Mouse (Mus musculus): ENCODE measurements around the gene Pcdh19. TPM values are rescaled to one million over a fixed set of nuclear protein-coding genes. Genes with fewer than 3 reads are reported as not detected.
A peak's percentile ranks its signal among the peaks of the same experiment; 100 is the strongest.

Gene Pcdh19
- total RNA-seq, 1 experiment from 2014 or later = 0.05 TPM

- no peak for ATAC-seq (replicated peaks; ENCODE audit: low read depth, poor library complexity, severe bottlenecking)
These were observed 28.7 kb downstream of the Pcdh19 start for GRCm38 (mm10) chrX:133660111-133660510.

DNA sequence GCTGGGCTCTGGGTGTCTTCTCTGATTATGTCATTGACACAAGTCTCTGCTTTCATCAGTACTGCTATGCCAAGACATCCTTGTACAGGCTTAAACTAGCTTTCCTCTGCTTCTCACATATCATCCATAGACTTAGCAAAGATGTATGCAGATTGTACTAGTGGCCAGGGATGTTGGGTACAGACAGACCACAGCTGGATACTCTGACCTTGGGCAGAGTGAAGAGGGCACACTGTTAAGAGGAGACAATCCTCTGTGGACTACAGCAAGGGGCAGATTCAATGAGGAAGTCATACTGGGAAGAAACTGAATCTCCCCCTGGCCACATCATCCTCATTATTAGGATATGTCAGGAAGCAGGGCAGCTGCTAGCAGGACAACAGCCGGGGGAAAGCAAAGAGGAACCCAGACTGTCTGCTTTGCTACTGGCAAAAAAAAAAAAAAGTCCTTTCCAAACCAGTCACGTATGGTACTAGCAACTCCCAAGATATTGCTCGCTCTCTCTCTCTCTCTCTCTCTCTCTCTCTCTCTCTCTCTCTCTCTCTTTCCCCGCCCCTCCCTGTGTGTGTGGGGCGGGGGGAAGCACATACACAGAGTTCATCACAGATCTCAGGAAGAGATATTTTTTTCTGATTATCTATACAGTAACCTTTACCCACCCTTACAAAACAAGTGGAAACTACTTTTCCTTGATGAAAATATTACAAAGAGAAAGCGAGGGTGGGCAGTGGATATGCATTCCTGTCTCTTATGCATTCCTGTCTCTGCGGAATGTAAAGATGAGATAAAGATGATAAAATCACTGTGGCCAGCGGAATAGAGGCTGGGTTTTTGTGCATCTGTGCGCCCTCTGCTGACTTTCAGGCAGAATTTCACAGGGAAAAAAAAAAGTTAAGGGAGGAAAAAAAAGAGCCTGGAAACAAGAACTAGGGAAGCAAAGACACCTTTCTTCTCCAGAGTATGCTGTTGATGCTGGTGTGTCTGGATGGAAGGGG is 31.2 kb downstream of the Pcdh19 start:
- 0 out of 2 replicates have a peak, but pooled peaks have one; percentile 25 for ATAC-seq (replicated peaks; ENCODE audit: low read depth, poor library complexity, severe bottlenecking)

DNA sequence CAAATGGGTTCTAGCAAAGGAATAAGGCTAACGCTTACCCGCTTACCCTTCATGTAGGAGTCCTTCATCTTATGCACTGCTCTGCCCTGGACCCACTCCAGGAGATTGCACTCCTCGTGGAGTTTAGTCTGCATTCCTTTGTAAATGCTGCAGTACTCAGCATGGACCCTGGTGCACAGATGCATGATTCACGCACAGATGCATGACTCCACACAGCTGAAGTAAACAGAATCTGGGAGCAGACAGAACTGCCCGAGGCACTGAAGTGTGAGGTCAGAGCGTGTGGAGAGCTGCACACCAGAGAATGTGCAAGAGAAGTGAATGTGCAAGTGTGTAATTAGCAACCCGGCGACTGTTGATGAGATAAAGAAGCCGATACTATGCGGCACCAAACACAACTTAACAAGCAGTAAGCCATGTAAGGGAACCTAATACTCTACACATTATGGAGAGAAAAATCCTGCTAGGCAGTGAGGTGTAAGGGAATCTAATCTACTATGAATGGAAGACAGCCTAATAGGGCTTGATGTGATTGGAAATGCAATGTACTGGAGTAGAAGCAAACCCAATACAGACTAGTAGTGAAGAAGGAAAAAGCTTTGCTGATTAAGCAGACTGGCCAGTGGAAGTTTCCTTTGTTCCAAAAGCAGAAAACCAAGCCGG is 32.8 kb downstream of the Pcdh19 start:
- ATAC-seq (replicated peaks; ENCODE audit: low read depth, poor library complexity, severe bottlenecking) = no peak

- no peak for ATAC-seq (replicated peaks; ENCODE audit: low read depth, poor library complexity, severe bottlenecking)
These were observed 33.6 kb downstream of the Pcdh19 start for GRCm38 (mm10) chrX:133655196-133655595.

DNA sequence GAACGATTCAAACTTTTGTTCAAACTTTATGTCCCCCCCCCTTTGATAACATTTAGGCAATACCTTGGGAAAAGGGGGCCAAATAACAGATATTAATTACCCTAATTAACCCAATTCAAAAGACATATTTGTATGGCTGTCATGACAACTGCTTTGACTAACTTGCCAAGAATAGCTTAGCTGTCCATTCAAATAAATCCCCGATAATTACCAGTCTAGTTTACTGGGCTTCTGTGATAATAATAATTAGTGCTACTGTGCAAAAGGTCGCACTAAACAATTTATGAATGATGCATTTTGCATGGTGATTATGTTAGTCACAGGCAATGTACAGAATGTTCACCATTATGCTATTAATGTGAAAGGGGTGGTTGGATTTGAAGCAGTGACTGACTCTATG is 35.7 kb downstream of the Pcdh19 start:
- ATAC-seq (replicated peaks; ENCODE audit: low read depth, poor library complexity, severe bottlenecking) = no peak

DNA sequence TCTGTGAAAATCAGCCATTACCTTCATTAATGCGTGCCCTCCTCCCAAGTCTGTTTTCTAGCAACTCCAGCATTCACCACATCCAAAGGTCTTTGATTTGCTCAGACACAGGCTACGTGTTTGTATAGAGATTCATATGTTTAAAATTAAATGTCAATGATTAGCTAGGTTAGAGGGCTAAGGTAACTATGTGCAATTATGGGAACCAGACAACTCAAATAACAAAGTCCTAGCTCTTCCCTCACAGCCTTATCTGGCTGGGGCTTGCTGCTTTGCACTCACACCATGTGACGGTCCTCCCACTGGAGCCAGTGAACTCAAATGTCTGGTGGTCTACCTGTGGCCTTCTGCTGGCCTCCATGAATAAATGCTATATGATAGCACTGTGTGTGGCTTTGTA is 38.4 kb downstream of the Pcdh19 start:
- no peak for ATAC-seq (replicated peaks; ENCODE audit: low read depth, poor library complexity, severe bottlenecking)

- ATAC-seq (replicated peaks; ENCODE audit: low read depth, poor library complexity, severe bottlenecking) = no peak
These were observed 41.0 kb downstream of the Pcdh19 start for GRCm38 (mm10) chrX:133647809-133648208.

GRCm38 (mm10) chrX:133639445-133639844 is 49.3 kb downstream of the Pcdh19 start:
- ATAC-seq (replicated peaks; ENCODE audit: low read depth, poor library complexity, severe bottlenecking) = no peak

GRCm38 (mm10) chrX:133629538-133629937 is 59.2 kb downstream of the Pcdh19 start:
- no peak for ATAC-seq (replicated peaks; ENCODE audit: low read depth, poor library complexity, severe bottlenecking)

DNA sequence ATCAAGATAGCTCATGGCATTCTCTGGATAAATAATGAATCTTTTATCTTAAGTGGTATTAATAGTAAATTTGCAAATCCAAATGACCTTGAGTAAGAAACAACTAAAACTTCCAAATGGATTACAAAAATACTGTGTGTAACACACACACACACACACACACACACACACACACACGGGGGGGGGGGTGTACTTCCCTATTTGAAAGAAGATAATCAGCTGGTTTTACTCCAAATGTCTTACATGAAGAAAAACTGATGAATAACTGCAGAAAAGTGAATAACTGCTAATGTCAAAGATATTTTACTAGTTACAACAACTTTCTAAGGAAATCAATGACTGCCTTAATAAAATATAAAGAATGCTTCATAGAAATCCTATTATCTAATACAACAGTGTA is 70.6 kb downstream of the Pcdh19 start:
- ATAC-seq (replicated peaks; ENCODE audit: low read depth, poor library complexity, severe bottlenecking) = no peak

DNA sequence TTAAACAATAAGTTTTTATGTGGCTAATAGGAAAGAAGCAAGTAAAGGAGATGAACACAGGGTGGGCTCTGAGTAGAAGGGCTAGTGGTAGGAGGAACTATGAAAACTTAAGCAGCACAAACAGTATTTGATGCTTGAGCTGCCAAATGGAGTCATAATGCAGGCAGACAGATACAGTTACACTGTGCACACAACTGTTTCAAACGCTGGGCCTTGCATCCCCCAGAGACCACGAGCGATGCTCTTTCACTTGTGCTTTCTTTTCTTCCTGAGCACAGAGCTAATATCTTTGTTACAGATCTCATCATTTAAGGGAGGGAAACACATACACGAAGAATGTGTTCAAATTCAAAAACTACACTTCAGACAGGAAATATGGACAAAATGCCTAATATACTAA is 83.0 kb downstream of the Pcdh19 start:
- no peak for ATAC-seq (replicated peaks; ENCODE audit: low read depth, poor library complexity, severe bottlenecking)

- ATAC-seq (replicated peaks; ENCODE audit: low read depth, poor library complexity, severe bottlenecking) = no peak
These were observed 84.5 kb downstream of the Pcdh19 start for GRCm38 (mm10) chrX:133604272-133604671.

GRCm38 (mm10) chrX:133602068-133602467 is 86.7 kb downstream of the Pcdh19 start:
- no peak for ATAC-seq (replicated peaks; ENCODE audit: low read depth, poor library complexity, severe bottlenecking)

DNA sequence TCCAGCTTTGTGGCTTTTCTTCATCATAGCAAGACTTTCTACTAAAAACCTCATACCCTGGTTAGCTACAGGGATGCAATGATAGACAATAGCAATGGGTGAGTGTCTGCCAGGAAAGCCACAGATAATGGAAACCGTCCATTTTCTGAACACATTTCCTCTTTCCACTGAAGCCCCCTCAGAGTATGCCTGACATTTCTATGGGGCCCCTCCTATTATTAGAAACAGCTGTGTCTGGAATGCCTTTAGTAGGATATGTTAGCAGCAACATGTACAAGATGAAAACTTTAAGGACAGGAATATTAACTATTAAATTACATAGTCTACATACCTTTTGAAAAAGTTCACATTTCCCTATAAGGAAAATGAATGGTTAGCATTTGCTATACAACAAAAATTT is 87.1 kb downstream of the Pcdh19 start:
- ATAC-seq (replicated peaks; ENCODE audit: low read depth, poor library complexity, severe bottlenecking) = no peak

DNA sequence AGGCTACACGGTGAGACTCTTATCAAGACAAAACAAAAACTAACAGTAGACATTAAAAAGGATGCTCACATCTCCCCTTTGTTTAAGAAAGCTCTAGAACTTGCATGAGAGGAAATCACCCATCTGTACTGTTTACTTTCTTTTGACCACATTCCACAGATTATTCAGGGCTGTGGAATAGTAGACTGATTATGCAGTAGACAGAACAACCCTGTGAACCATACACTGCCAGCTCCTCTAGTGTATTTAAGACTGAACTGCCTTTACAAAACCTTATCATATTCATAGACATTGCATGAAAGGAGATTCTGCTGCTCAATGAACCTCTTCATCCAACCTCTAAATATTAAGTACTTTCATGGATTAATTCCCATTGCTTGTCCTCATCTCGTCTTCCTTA is 87.6 kb downstream of the Pcdh19 start:
- no peak for ATAC-seq (replicated peaks; ENCODE audit: low read depth, poor library complexity, severe bottlenecking)

- ATAC-seq (replicated peaks; ENCODE audit: low read depth, poor library complexity, severe bottlenecking) = no peak
These were observed 113.0 kb downstream of the Pcdh19 start for GRCm38 (mm10) chrX:133575601-133576382.

DNA sequence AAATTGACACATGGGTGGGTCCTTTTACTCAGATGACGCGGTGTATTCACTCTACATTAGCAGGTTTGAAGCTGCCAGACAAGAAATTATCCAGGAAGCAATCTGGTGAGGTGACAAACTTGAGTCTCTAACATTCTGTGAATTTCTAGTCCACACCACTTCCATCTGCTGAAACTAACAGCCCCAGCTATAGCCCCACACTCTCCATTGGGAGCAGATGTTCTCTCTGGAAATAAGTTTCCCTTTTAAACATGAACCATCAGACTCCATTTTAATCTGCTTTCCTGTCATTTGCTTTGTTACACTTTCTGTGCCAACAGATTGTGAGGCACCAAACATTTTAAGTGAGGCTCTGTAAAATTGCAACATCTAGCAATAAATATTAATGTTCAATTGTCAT is 123.4 kb downstream of the Pcdh19 start:
- no peak for ATAC-seq (replicated peaks; ENCODE audit: low read depth, poor library complexity, severe bottlenecking)

Measured in common myeloid progenitor, adult 5-6 weeks (primary cell).